Mouse (Mus musculus) adrenal gland, adult 8-10 months (tissue): Measurements from ENCODE around the gene Rps27rt. TPM values are rescaled to one million over a fixed set of nuclear protein-coding genes. Genes with fewer than 3 reads are reported as not detected.
"Not testable (repeated sequence)": the region's sequence is repeated elsewhere in the genome, so short reads cannot be mapped to it uniquely, and the experiment has no call there.

ENCODE experiments used
- DNase-seq: peaks from one replicate; pipeline ENCODE4 v3.0.0; 2022
- total RNA-seq, 4 experiments: library from RNA; stranded (reverse); gene quantifications; 2 replicates each; pipeline ENCODE4 v1.2.4; 2022

The Rps27rt gene
- total RNA-seq, 4 experiments from 2014 or later = 52.0 to 101 (median 75.4) TPM

GRCm38 (mm10) chr9:114979969-114980368, 2.6 kb downstream of the Rps27rt start:
- no peak for DNase-seq

- peak; percentile 69 for DNase-seq
Observed at GRCm38 (mm10) chr9:114978281-114979111, 4.0 kb downstream of the Rps27rt start, which contains the start of gene Osbpl10. Gene Osbpl10, plus strand, starts transcription at chr9:114978569.

- DNase-seq = no peak
Observed at GRCm38 (mm10) chr9:114977461-114978280, 4.9 kb downstream of the Rps27rt start.

GRCm38 (mm10) chr9:114966286-114966685, 16.3 kb downstream of the Rps27rt start:
- not testable (repeated sequence) for DNase-seq

- no peak for DNase-seq
Observed at GRCm38 (mm10) chr9:114964093-114964492, 18.4 kb downstream of the Rps27rt start.

- DNase-seq = no peak
Observed at GRCm38 (mm10) chr9:114960844-114961243, 21.7 kb downstream of the Rps27rt start.

GRCm38 (mm10) chr9:114960043-114960789, 22.3 kb downstream of the Rps27rt start:
- DNase-seq = no peak

GRCm38 (mm10) chr9:114956945-114957344, 25.6 kb downstream of the Rps27rt start:
- no peak for DNase-seq

GRCm38 (mm10) chr9:114955340-114955739, 27.2 kb downstream of the Rps27rt start:
- DNase-seq = no peak

GRCm38 (mm10) chr9:114952866-114953265, 29.7 kb downstream of the Rps27rt start:
- no peak for DNase-seq

GRCm38 (mm10) chr9:114948395-114948794, 34.1 kb downstream of the Rps27rt start:
- DNase-seq = peak; percentile 28

- DNase-seq = no peak
Observed at GRCm38 (mm10) chr9:114945576-114945975, 37.0 kb downstream of the Rps27rt start.

GRCm38 (mm10) chr9:114944642-114945041, 37.9 kb downstream of the Rps27rt start:
- no peak for DNase-seq

GRCm38 (mm10) chr9:114936687-114937086, 45.9 kb downstream of the Rps27rt start:
- no peak for DNase-seq

GRCm38 (mm10) chr9:114935321-114935720, 47.2 kb downstream of the Rps27rt start:
- DNase-seq = no peak

GRCm38 (mm10) chr9:114934231-114934630, 48.3 kb downstream of the Rps27rt start:
- no peak for DNase-seq

- DNase-seq = peak; percentile 98
Observed at GRCm38 (mm10) chr9:114933723-114934171, 48.8 kb downstream of the Rps27rt start, which contains the start of gene Gpd1l. Gene Gpd1l, minus strand, starts transcription at chr9:114933987.

GRCm38 (mm10) chr9:114933037-114933722, 49.4 kb downstream of the Rps27rt start:
- DNase-seq = no peak

GRCm38 (mm10) chr9:114932607-114933006, 49.9 kb downstream of the Rps27rt start:
- DNase-seq = peak; percentile 29
